Mouse (Mus musculus): ENCODE results near the gene Arhgef26.

GRCm38 (mm10) chr3:62464276-62464675, 126.1 kb downstream of the Arhgef26 start:
- TF ChIP-seq CTCF (IDR thresholded peaks at IDR 0.05; ENCODE audit: low read depth, low read length): no peak
- no peak for TF ChIP-seq POLR2A (IDR thresholded peaks at IDR 0.05; ENCODE audit: borderline replicate concordance, low read depth, low read length)

Data from bone marrow macrophage, adult 2 months (primary cell).